Mouse (Mus musculus) gastrocnemius, adult 2 months (tissue): ENCODE results near the gene Sertad2. TPM values are rescaled to one million over a fixed set of nuclear protein-coding genes. Genes with fewer than 3 reads are reported as not detected.
A peak's percentile ranks its signal among the peaks of the same experiment; 100 is the strongest.

Experiments
- DNase-seq: peaks from one replicate; pipeline ENCODE4 v3.0.0; 2022
- H3K27ac ChIP-seq: fragments of 200-600 bp; 2 replicates; pipeline ENCODE4 v1.8.1; 2022; ENCODE audit warnings: mild to moderate bottlenecking
- H3K4me3 ChIP-seq: fragments of 200-600 bp; 2 replicates; pipeline ENCODE4 v1.8.1; 2022; ENCODE audit warnings: mild to moderate bottlenecking, moderate library complexity
- CTCF ChIP-seq: fragments of 200-600 bp; IDR thresholded peaks from 2 replicates; pipeline ENCODE4 v1.8.1; 2022; ENCODE audit warnings: antibody characterized with exemption, mild to moderate bottlenecking, moderate library complexity
- intact Hi-C: fragments of 180-260 bp; cut with DNase I; formaldehyde crosslinking; loops from one replicate; pipeline ENCODE4 v1.15.1; 2025
- total RNA-seq, 2 experiments: library from RNA; stranded (reverse); gene quantifications; 2 replicates each; pipeline ENCODE4 v1.2.3; 2021

Gene Sertad2
- total RNA-seq, 2 experiments from 2014 or later, result 10.3 to 13.7 TPM

DNA sequence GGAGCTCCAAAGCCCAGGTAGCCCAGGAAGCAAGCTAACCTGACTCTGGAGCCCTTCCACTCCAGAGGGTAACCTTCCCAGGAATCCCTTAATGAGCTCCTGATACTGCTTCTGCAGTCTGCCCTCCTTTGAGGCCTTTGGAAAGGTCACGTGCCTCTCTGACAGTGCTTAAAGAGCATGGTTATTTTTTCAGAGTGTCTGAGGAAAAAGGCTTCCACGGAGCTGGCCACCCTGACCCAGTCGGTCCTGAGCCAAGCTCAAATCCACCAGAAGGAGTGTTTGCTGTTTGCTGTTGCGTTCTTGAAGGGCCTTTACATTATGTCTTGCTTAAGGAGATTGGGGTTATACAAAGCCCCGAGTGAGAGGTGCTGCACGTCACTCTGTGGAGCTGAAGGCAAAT lies 101.8 kb downstream of the Sertad2 start:
- intact Hi-C loops, result no loop called here
- no peak for TF ChIP-seq CTCF
- H3K4me3 ChIP-seq, result no peak overlapping the region
- DNase-seq, result no peak
- H3K27ac ChIP-seq, result peak overlapping the region; percentile 16; the same call in 1 of the 2 replicates

DNA sequence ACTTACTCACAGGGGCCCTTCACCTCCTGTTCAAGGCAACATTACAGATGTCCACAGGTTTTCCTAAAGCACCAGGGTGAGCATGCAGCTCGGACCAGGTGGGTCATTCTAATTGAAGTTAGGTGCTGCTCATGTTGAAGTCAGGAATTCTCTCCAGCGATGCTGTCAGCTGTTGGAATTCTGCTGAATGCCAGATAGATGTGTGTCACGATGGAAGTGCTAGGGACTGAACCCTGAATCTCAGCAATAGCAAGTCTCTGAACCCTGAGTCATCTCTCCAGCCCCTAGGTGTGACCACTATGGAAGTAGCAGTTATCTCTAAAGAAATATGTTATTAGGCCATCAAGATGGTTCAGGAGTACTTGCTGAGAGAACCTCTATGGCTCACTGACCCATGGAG lies 102.5 kb downstream of the Sertad2 start:
- DNase-seq, result no peak
- intact Hi-C loops, result no loop called here
- Histone ChIP-seq H3K4me3 (no peak overlapping the region), H3K27ac (no peak overlapping the region)
- TF ChIP-seq CTCF, result no peak

DNA sequence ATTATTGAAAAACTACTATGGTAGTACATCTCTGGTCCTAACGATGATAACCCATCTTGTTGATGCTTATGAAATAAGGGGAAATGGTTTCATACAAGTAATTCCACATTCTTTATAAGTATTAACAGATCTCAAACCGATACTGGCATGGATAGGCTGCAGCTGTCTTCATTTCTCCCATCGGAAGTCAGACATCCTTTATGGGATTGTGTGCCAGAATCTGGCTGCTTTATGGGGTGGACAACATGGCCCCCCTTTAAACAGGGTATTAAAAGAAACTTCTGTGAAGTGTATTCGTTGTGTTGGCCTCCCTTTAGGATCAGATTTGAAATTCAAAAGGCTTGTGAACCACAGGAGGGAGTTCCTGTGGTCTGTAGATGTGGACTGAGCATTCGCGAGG lies 103.1 kb downstream of the Sertad2 start:
- Histone ChIP-seq H3K4me3 (no peak overlapping the region), H3K27ac (no peak overlapping the region; the same call in 1 of the 2 replicates)
- no peak for DNase-seq
- intact Hi-C loops, result no loop called here
- no peak for TF ChIP-seq CTCF

DNA sequence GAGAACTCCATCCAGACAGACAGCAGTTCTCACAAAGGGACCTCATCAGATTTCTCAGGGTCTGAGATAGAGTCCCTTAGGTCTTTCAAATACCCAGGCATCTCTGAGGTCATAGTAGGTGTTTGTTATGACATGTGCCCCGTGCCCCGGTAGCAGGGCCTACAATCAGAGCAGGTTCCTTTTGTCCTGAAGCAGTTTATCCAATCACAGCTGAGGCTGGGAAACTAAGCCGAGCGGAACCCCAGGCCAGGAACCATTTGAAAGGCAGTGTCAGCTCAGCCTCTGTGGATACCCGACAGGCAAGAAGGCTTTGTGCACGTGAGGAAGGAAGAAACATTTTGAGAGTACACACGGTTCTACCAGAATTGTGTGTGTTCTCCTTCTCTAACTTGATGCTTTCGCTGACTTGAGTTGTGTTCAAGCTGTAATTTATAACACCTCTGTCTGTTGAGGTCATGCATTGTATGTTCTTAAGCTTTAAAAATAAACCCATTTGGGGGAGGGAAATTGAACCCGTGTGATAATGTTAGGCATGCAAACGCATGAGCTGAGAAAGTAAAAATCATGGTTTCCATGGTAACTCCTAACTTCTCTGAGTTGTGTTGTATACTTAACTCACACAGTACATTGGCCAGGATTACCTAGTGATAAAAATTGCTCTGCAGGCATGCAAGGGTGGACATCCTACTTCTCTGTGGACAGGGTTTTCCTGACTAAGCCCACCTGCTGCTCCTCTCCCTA lies 104.1 kb downstream of the Sertad2 start:
- intact Hi-C loops, result no loop called here
- no peak for DNase-seq
- H3K4me3 ChIP-seq, result no peak overlapping the region
- no peak overlapping the region for H3K27ac ChIP-seq
- no peak for TF ChIP-seq CTCF

DNA sequence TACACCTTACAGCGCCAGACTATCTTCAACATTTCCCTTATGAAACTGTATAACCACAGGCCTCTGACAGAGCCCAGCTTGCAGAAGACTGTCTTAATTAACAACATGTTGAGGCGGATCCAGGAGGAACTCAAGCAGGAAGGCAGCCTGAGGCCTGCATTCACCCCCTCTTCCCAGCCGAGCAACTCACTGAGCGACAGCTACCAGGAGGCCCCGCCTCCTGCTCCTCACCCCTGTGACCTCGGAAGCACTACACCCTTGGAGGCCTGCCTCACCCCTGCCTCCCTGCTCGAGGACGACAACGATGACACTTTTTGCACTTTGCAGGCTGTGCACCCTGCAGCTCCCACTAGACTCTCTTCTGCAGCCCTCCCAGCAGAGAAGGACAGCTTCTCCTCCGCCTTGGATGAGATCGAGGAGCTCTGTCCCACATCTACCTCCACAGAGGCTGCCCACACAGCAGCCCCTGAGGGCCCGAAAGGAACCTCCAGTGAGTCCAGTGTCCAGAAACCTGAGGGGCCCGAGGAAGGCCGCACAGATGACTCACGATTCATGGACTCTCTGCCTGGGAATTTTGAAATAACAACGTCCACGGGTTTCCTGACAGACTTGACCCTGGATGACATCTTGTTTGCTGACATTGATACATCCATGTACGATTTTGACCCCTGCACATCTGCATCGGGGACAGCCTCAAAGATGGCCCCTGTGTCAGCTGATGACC lies 105.0 kb downstream of the Sertad2 start:
- no peak for DNase-seq
- Histone ChIP-seq H3K4me3 (no peak overlapping the region), H3K27ac (peak overlapping the region; percentile 8; the same call in 1 of the 2 replicates)
- TF ChIP-seq CTCF, result no peak
- intact Hi-C loops, result no loop called here

DNA sequence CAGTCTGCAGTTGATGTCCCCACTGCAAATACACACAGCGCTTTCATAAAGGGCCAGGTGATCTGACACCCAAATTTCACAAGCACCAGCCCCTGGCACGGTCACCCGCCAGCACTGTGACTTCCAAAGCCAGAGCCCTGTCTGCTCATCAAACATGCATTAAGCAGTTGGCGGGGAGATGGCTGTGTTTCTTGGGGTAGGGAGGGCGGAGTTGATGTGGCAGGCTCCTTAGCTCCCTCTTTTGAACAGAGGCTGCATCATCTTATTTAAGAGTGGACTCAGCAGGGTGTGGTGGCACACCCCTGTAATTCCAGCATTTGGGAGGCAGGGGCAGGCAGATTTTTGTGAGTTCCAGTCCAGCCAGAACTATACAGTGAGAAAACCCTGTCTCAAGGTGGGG lies 106.4 kb downstream of the Sertad2 start:
- peak; percentile 84 for DNase-seq
- TF ChIP-seq CTCF, result peak; percentile 24; the same call in 1 of the 2 replicates
- Histone ChIP-seq H3K4me3 (no peak overlapping the region), H3K27ac (no peak overlapping the region)
- intact Hi-C loops, result no loop called here

DNA sequence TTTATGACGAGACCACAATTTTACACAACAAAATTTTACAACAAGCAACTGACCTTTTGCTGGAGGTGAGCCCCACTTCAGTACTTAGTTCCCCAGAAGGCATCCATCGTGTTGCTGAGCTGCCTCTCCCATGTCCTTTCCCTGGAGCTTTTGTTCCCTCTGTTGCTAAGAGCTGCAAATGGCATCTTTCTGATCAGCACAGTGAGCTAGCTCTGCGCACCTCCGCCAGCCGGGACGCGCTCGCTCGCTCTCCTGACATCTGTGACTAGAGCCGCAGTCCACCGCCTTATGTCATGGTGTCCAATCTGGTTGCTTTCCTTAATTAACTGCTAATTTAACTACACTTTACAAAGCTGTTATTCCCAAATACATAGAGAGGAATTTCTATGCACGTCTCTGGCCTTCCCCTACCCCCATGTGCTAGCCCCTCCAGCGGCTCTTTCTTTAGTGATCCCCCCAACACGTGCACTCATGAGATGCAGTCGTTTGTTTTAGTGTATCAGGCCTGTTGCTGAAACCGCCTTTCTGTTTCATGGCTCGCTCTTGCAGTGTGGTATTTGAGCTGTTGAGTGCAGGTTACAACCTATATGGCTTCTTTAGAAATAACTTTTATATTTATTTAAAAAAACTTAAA lies 107.1 kb downstream of the Sertad2 start:
- TF ChIP-seq CTCF, result no peak
- intact Hi-C loops, result no loop called here

DNA sequence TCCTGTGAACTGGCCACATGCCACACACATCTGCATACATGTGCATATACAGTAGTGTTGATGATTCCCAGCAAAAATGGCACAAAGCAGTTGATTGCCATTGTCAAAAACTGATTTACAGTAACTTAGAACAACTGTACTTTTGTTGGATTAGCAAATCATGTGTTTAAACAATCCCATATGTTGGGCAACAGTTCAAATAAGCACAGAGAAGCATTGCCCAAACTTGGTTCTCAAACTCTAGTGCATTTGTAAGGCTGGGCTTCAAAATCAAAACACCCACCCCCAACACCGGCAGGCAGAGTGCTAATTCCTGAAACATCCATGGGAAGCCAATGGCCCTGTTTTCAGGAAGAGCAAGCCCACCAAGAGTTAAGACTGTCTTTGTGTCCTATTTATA lies 108.1 kb downstream of the Sertad2 start:
- DNase-seq, result no peak
- H3K4me3 ChIP-seq, result no peak overlapping the region
- TF ChIP-seq CTCF, result no peak
- no peak overlapping the region for H3K27ac ChIP-seq
- intact Hi-C loops, result no loop called here

More for the DNA sequence above, 107.1 kb downstream of the Sertad2 start:
- H3K4me3 ChIP-seq, result no peak overlapping the region
- no peak overlapping the region for H3K27ac ChIP-seq
- DNase-seq, result no peak

DNA sequence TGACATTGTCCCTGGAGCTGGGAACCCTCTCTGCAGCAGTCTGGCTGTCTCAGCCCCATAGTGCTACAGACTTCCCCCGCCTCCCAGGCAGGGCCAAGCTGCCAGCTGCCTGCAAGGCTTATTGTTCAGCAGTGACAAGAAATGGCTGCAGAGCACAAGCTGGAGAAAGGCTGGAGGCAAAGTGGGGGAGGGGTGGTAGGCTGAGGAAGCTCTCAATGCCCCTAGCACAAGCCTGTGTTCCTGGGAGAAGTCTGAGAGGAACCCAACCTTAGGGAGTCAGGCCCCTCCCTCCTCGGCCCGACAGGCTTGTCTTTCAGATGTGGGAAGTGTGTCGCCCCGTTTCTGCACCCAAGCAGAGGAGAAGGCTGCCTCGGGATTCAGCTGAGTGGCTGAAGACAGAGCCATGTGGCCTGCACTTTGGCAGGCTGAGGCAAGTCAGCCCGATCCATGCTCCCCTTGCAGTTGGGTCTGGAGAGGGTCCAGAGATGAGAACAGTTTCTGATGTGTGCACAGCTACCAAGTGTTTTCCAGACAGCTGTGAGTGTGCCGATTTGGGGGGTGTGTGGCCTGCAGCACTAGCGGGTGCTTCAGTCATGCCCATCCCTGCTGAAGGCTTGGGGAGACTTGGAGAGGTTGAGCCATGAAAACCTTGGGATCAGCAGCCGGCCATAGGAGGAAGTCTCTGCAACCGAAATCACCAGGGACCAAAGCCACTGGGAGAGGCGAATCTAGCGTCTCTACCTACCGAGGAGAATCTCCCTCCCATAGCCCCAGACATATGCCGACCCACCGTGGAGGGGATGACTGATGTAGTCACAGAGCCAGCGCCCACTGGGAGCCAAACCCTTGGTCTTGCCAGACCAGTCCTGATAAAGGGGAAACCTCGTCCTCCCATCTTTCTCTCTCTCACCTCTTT lies 113.0 kb downstream of the Sertad2 start:
- peak; percentile 48 for DNase-seq
- Histone ChIP-seq H3K4me3 (peak overlapping the region; percentile 46), H3K27ac (peak overlapping the region; percentile 40)
- intact Hi-C loops, result no loop called here
- TF ChIP-seq CTCF, result no peak

DNA sequence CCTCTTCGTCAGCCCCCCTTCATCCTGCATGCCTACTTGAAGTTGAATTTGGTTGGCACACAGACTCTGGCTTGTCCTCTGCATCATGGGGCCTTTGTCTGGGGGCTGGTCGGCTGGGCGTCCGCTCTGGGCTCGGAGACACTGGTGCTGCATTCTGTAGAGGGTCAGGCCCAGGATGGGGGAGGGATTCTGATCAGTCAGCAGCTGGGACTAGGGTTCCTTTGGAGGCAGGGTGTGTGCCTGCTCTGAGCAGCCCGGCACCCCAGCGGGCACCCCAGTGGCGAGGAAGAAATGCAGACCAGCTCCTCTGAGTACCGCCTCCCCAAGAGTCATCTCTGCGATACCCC lies 113.6 kb downstream of the Sertad2 start:
- intact Hi-C loops, result no loop called here
- TF ChIP-seq CTCF, result no peak
- peak overlapping the region; percentile 46; the same call in 1 of the 2 replicates for H3K4me3 ChIP-seq
- no peak for DNase-seq
- no peak overlapping the region for H3K27ac ChIP-seq

DNA sequence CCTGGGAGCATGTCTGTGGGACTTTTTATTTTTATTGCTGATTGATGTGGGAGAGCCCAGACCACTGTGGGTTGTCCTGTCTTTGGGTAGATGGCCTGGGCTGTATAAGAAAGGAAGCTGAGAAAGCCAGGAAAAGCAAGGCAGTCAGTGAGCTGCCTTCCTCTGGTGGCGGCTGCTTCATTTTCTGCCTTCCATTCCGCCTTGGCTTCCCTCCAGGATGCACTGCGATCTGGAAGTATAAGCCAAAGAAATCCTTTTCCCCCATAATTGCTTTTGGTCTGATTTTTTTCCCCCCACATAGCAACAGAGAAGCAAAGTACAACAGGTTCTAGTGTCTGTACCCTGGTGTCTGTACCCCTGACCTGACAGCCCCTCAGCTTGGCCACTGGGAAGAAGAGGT lies 116.0 kb downstream of the Sertad2 start:
- no peak overlapping the region for H3K4me3 ChIP-seq
- TF ChIP-seq CTCF, result no peak
- DNase-seq, result no peak
- intact Hi-C loops, result no loop called here
- no peak overlapping the region for H3K27ac ChIP-seq
